Mouse (Mus musculus) lung, embryonic 14.5 days (tissue): ENCODE measurements around the gene Slc33a1. TPM values are rescaled to one million over a fixed set of nuclear protein-coding genes. Genes with fewer than 3 reads are reported as not detected.

Experiments
- ATAC-seq: fragments of 200-750 bp; cut with Nextera tagmentation; 2 replicates; pipeline ENCODE4 v1.8.0; 2017; ENCODE audit warnings: mild to moderate bottlenecking, moderate TSS enrichment, moderate library complexity; ENCODE audit not compliant: insufficient read depth
- DNase-seq: peaks from one replicate; pipeline ENCODE4 v3.0.0-alpha.2; 2015
- H3K27ac ChIP-seq: fragments of 300-500 bp; sonication (generic); 2 replicates; pipeline ENCODE4 v1.5.1; 2014; ENCODE audit warnings: low read depth, mild to moderate bottlenecking, moderate library complexity
- H3K27me3 ChIP-seq: fragments of 300-500 bp; sonication (generic); 2 replicates; pipeline ENCODE4 v1.6.1; 2014; ENCODE audit warnings: low read length, control low read depth; ENCODE audit not compliant: insufficient read depth
- H3K36me3 ChIP-seq: fragments of 300-500 bp; sonication (generic); 2 replicates; pipeline ENCODE4 v1.6.1; 2014; ENCODE audit warnings: control low read depth; ENCODE audit not compliant: insufficient read depth
- H3K4me1 ChIP-seq: fragments of 300-500 bp; sonication (generic); 2 replicates; pipeline ENCODE4 v1.6.1; 2014; ENCODE audit warnings: antibody characterized with exemption, control low read depth; ENCODE audit not compliant: insufficient read depth
- H3K4me2 ChIP-seq: fragments of 300-500 bp; sonication (generic); 2 replicates; pipeline ENCODE4 v1.6.1; 2014; ENCODE audit warnings: mild to moderate bottlenecking
- H3K4me3 ChIP-seq: fragments of 300-500 bp; sonication (generic); 2 replicates; pipeline ENCODE4 v1.5.1; 2014; ENCODE audit warnings: low read depth, low read length
- H3K9ac ChIP-seq: fragments of 300-500 bp; sonication (generic); 2 replicates; pipeline ENCODE4 v1.6.1; 2014
- H3K9me3 ChIP-seq: fragments of 300-500 bp; sonication (generic); 2 replicates; pipeline ENCODE4 v1.6.1; 2016; ENCODE audit warnings: low read depth, low read length, control low read depth
- CTCF ChIP-seq: IDR thresholded peaks from 2 replicates; pipeline ENCODE4 v1.5.1; 2016; ENCODE audit warnings: antibody characterized with exemption, low read depth
- WGBS: fragments of 180-500 bp; shearing (Covaris S2); extraction: QIAGEN DNeasy Blood & Tissue Kit; methylation state at CpG from one replicate; pipeline ENCODE4 v1.1.7; 2014; 5-methylcytosine and 5-hydroxymethylcytosine counted together
- polyA plus RNA-seq: library from polyadenylated mRNA; unstranded; fragments of >200 nt; fragmentation: Nextera tagmentation; extraction: Ambion mirVana; gene quantifications from 2 replicates; pipeline ENCODE4 v1.2.1, GENCODE M21; 2014

The Slc33a1 gene
- 13.6 and 14.9 TPM in 2 replicates for polyA plus RNA-seq

GRCm38 (mm10) chr3:63964100-63964921 is at the start of gene Slc33a1:
Gene Slc33a1 (minus strand): TSS chr3:63964768.
- peaks cover 11% of the 10 kb centered on the region; the same call in 1 of the 2 replicates for H3K4me1 ChIP-seq
- H3K4me3 ChIP-seq, result peak within 1 kb of the TSS; percentile 88
- peak within 1 kb of the TSS; percentile 81 for H3K4me2 ChIP-seq
- DNase-seq (peak; percentile 100), ATAC-seq (peak; percentile 96)
- no peaks in the 10 kb centered on the region for H3K9me3 ChIP-seq
- under 1% methylated on average over 69 of the region's 69 CpGs for WGBS
- H3K27me3 ChIP-seq, result no peaks in the 10 kb centered on the region
- TF ChIP-seq CTCF, result peak; percentile 16; the same call in 1 of the 2 replicates
- H3K9ac ChIP-seq, result peak within 1 kb of the TSS; percentile 83
- H3K36me3 ChIP-seq, result peaks cover 4% of the 10 kb centered on the region; the same call in 1 of the 2 replicates
- peak within 1 kb of the TSS; percentile 86 for H3K27ac ChIP-seq

DNA sequence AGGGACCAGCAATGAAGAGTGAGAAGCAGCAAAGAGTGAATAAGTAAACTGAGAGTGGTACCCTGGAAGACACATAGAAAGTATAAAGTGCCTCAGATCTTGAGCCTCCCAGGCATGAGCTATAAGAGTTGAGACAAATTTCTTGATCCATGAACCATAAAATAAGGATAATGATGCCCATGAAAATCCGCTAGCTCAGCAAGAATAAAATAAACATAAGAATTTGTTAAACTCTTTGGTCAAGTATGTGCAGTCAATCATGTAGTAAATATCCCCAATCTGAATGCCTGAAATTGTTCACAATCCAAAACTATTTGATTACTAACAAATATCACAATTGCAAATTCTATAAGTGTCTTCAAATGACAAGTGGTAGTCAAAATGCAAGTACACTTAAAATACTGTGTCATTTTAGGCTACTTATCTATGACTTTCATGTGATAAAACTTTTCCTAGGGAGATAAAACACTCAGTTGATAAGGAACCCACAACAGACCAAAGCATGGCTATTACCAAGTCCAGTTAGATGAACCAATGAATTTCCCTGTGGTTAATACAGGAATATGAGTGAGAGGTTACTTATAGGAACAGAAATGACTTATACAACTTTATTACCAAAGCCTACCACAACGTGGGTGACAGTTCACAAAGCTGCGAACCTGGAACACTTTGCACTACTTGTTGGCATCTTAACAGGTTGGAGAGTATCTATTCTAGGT is 24.3 kb upstream of the Slc33a1 start:
- H3K4me2 ChIP-seq, result no peak overlapping the region
- no peaks in the 10 kb centered on the region for H3K27me3 ChIP-seq
- peaks cover 83% of the 10 kb centered on the region for H3K36me3 ChIP-seq
- no peak overlapping the region for H3K9ac ChIP-seq
- 87% methylated on average over 3 of the region's 3 CpGs for WGBS
- H3K27ac ChIP-seq, result no peak overlapping the region
- ATAC-seq, result no peak
- H3K4me3 ChIP-seq, result no peak overlapping the region
- DNase-seq, result no peak
- H3K9me3 ChIP-seq, result no peaks in the 10 kb centered on the region
- no peaks in the 10 kb centered on the region for H3K4me1 ChIP-seq
- TF ChIP-seq CTCF, result no peak

GRCm38 (mm10) chr3:63986656-63987055 is 22.1 kb upstream of the Slc33a1 start:
- no peak for ATAC-seq
- Histone ChIP-seq H3K27ac (no peak overlapping the region), H3K36me3 (peaks cover 79% of the 10 kb centered on the region), H3K27me3 (no peaks in the 10 kb centered on the region), H3K9me3 (no peaks in the 10 kb centered on the region), H3K4me1 (no peaks in the 10 kb centered on the region), H3K4me3 (no peak overlapping the region), H3K9ac (no peak overlapping the region), H3K4me2 (no peak overlapping the region)
- 84% methylated on average over 1 of the region's 1 CpGs for WGBS
- TF ChIP-seq CTCF, result no peak
- DNase-seq, result no peak

DNA sequence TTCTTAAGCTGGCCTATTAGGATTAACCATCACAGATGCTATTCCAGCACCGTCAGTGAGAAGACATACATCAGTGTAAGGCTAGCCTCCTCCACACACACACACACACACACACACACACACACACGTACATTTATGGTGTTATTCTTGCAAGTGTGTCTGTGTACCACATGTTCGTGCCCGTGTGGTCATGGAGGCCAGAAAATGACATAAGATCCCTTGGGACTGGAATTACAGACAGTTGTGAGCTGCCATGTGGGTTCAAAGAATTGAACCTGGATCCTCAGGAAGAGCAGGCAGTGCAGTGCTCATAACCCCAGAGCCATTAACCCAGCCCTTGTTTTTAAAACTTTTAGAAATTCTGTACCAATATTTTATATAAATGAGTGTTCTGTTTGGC is 13.3 kb upstream of the Slc33a1 start:
- no peaks in the 10 kb centered on the region for H3K27me3 ChIP-seq
- ATAC-seq (no peak), DNase-seq (no peak)
- WGBS, result 72% methylated on average over 4 of the region's 4 CpGs
- no peaks in the 10 kb centered on the region for H3K9me3 ChIP-seq
- H3K4me2 ChIP-seq, result peak overlapping the region; percentile 78
- H3K27ac ChIP-seq, result no peak overlapping the region
- no peak overlapping the region for H3K9ac ChIP-seq
- no peak overlapping the region for H3K4me3 ChIP-seq
- TF ChIP-seq CTCF, result no peak
- H3K4me1 ChIP-seq, result peaks cover 3% of the 10 kb centered on the region; the same call in 1 of the 2 replicates
- H3K36me3 ChIP-seq, result peaks cover 28% of the 10 kb centered on the region

DNA sequence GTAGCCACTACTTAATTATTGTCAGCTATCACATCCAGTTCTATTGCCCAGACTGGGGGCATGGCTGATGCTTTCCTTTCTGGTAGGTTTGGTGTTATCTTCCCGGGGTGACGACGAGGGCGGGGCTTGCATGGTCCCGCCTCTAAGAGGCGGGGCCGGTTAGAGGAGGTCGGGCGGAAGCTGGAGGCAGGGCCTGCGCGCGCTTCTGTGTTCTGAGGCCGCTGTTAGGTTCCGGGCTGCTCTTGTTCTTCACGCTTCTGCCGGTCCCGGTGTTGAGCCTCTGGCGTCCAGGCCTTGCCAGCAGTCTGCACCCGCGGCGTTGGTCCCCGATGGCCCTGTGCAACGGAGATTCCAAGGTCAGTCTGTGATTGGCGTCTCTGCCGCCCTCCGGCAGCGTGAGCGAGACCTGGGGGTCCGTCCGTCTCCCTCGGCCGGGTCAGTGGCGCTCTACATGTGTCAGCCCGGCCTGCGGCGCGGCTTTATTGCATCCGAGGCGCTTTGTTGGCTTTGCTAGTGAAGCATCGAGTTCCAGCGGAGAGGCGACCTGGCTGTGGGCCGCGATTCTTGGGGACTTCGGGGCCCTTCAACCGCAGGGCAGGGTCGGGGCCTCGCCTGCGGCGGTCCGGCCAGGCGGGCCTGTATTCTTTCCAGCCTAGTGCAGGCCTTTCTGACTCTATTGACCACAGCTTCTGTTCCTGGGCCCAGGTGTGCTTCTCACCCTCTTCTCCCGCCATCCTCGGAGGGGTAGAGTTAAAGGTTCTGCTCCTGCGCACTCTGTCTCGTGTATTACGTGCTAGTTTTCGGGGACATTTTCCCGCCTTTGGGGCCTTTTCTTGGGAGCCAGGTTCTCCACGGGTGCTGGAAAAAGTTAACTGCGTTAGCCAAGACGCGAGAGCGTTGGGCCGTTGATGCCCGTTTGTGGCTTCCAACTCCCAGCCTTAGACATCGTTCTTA is 11.7 kb upstream of the Slc33a1 start, which contains the start of gene Gmps:
TSS of gene Gmps (plus strand) at position 152 of the 954 bp plus-strand sequence.
- peak within 1 kb of the TSS; percentile 97 for H3K9ac ChIP-seq
- peak; percentile 99 for ATAC-seq
- peak; percentile 97 for DNase-seq
- no peaks in the 10 kb centered on the region for H3K27me3 ChIP-seq
- H3K4me2 ChIP-seq, result peak within 1 kb of the TSS; percentile 78
- H3K4me1 ChIP-seq, result peaks cover 3% of the 10 kb centered on the region; the same call in 1 of the 2 replicates
- H3K27ac ChIP-seq, result peak within 1 kb of the TSS; percentile 92
- WGBS, result under 1% methylated on average over 67 of the region's 67 CpGs
- H3K4me3 ChIP-seq, result peak within 1 kb of the TSS; percentile 82
- no peaks in the 10 kb centered on the region for H3K9me3 ChIP-seq
- H3K36me3 ChIP-seq, result peaks cover 16% of the 10 kb centered on the region
- no peak for TF ChIP-seq CTCF

GRCm38 (mm10) chr3:63965929-63966328 is 1.4 kb upstream of the Slc33a1 start:
- Histone ChIP-seq H3K4me2 (no peak overlapping the region), H3K27ac (no peak overlapping the region), H3K36me3 (no peaks in the 10 kb centered on the region), H3K9me3 (no peaks in the 10 kb centered on the region), H3K4me3 (no peak overlapping the region), H3K4me1 (peaks cover 11% of the 10 kb centered on the region; the same call in 1 of the 2 replicates), H3K9ac (no peak overlapping the region), H3K27me3 (no peaks in the 10 kb centered on the region)
- no peak for TF ChIP-seq CTCF
- WGBS, result 74% methylated on average over 2 of the region's 2 CpGs
- no peak for DNase-seq
- no peak for ATAC-seq
